Mouse (Mus musculus) liver, embryonic 13.5 days (tissue): ENCODE data around the gene Ppp5c. TPM values are rescaled to one million over a fixed set of nuclear protein-coding genes. Genes with fewer than 3 reads are reported as not detected.

Experiments
- ATAC-seq: fragments of 200-750 bp; cut with Nextera tagmentation; 2 replicates; pipeline ENCODE4 v1.8.0; 2017; ENCODE audit warnings: low read depth, mild to moderate bottlenecking, moderate number of reproducible peaks, moderate library complexity
- DNase-seq: peaks from one replicate; pipeline ENCODE4 v3.0.0; 2022
- H3K27ac ChIP-seq: fragments of 300-500 bp; sonication (generic); 2 replicates; pipeline ENCODE4 v1.5.1; 2015; ENCODE audit warnings: moderate library complexity, mild to moderate bottlenecking, inconsistent platforms
- H3K27me3 ChIP-seq: fragments of 300-500 bp; sonication (generic); 2 replicates; pipeline ENCODE4 v1.6.1; 2015; ENCODE audit warnings: mild to moderate bottlenecking, inconsistent platforms
- H3K36me3 ChIP-seq: fragments of 300-500 bp; sonication (generic); 2 replicates; pipeline ENCODE4 v1.6.1; 2015; ENCODE audit warnings: mild to moderate bottlenecking, inconsistent platforms
- H3K4me1 ChIP-seq: fragments of 300-500 bp; sonication (generic); replicated peaks from 2 replicates; pipeline ENCODE4 v1.6.1; 2015; ENCODE audit warnings: inconsistent platforms
- H3K4me2 ChIP-seq: fragments of 300-500 bp; sonication (generic); 2 replicates; pipeline ENCODE4 v1.6.1; 2015; ENCODE audit warnings: inconsistent platforms, mild to moderate bottlenecking, moderate library complexity
- H3K4me3 ChIP-seq: fragments of 300-500 bp; sonication (generic); replicated peaks from 2 replicates; pipeline ENCODE4 v1.5.1; 2015; ENCODE audit warnings: mild to moderate bottlenecking, inconsistent platforms
- H3K9ac ChIP-seq: fragments of 300-500 bp; sonication (generic); 2 replicates; pipeline ENCODE4 v1.6.1; 2015; ENCODE audit warnings: mild to moderate bottlenecking, inconsistent platforms
- H3K9me3 ChIP-seq: fragments of 300-500 bp; sonication (generic); replicated peaks from 2 replicates; pipeline ENCODE4 v1.6.1; 2016; ENCODE audit warnings: inconsistent platforms
- WGBS: fragments of 180-500 bp; shearing (Covaris S2); methylation state at CpG from one replicate; pipeline ENCODE4 v1.1.7; 2015; ENCODE audit not compliant: insufficient replicate concordance; 5-methylcytosine and 5-hydroxymethylcytosine counted together
- polyA plus RNA-seq: library from polyadenylated mRNA; unstranded; fragments of >200 nt; fragmentation: Nextera tagmentation; extraction: Ambion mirVana; gene quantifications from 2 replicates; pipeline ENCODE4 v1.2.1, GENCODE M21; 2015

Ppp5c gene
- polyA plus RNA-seq, 1 experiment from 2014 or later: 54.0 TPM

DNA sequence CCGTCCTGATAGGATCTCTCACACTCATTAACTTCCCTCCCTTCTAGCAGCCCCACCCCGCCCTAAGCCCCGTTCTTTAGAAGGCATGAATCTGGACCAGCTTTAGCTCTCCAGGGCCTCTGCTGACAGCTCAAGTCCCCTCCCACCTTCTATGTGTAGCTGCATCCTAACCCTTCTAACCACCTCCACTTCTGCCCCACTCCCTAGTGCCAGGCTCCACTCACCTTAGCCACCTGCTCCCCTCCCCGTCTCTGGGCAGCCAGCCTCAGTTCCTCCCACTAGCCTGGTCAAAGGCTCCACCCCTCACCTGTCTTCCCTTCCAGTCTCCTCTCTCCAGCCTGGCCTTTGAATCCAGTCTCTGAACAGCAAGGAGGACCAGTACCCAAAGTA is 2.2 kb downstream of the Ppp5c start:
- H3K27ac ChIP-seq: peak overlapping the region; percentile 56
- H3K4me2 ChIP-seq: peak overlapping the region; percentile 81
- ATAC-seq: no peak
- peaks cover 45% of the 10 kb centered on the region for H3K36me3 ChIP-seq
- H3K4me3 ChIP-seq: peak overlapping the region; percentile 94
- DNase-seq: no peak
- H3K4me1 ChIP-seq: peaks cover 74% of the 10 kb centered on the region
- 17% methylated on average over 4 of the region's 4 CpGs for WGBS
- H3K9ac ChIP-seq: peak overlapping the region; percentile 93; the same call in 1 of the 2 replicates
- no peaks in the 10 kb centered on the region for H3K27me3 ChIP-seq
- H3K9me3 ChIP-seq: no peaks in the 10 kb centered on the region

- ATAC-seq (no peak), DNase-seq (no peak)
- peaks cover 79% of the 10 kb centered on the region for H3K4me1 ChIP-seq
- no peaks in the 10 kb centered on the region for H3K9me3 ChIP-seq
- peak overlapping the region; percentile 56 for H3K27ac ChIP-seq
- no peaks in the 10 kb centered on the region for H3K27me3 ChIP-seq
- H3K36me3 ChIP-seq: peaks cover 51% of the 10 kb centered on the region
- peak overlapping the region; percentile 94; the same call in 1 of the 2 replicates for H3K4me3 ChIP-seq
- H3K9ac ChIP-seq: peak overlapping the region; percentile 93; the same call in 1 of the 2 replicates
- H3K4me2 ChIP-seq: peak overlapping the region; percentile 81
- WGBS: 56% methylated on average over 10 of the region's 10 CpGs
These were observed 2.8 kb downstream of the Ppp5c start for GRCm38 (mm10) chr7:17024814-17025504.

- Histone ChIP-seq H3K4me1 (peaks cover 86% of the 10 kb centered on the region), H3K9me3 (no peaks in the 10 kb centered on the region), H3K9ac (peak overlapping the region; percentile 1; the same call in 1 of the 2 replicates), H3K36me3 (peaks cover 59% of the 10 kb centered on the region), H3K4me3 (0 out of 2 replicates have a peak overlapping the region, but pooled peaks have one; percentile 1), H3K4me2 (peak overlapping the region; percentile 81), H3K27ac (peak overlapping the region; percentile 56), H3K27me3 (no peaks in the 10 kb centered on the region)
- ATAC-seq (no peak), DNase-seq (no peak)
- 74% methylated on average over 6 of the region's 6 CpGs for WGBS
These were observed 3.6 kb downstream of the Ppp5c start for GRCm38 (mm10) chr7:17024141-17024540.

GRCm38 (mm10) chr7:17023701-17024100 is 4.0 kb downstream of the Ppp5c start:
- Histone ChIP-seq H3K9ac (peak overlapping the region; percentile 1; the same call in 1 of the 2 replicates), H3K27ac (peak overlapping the region; percentile 56), H3K9me3 (no peaks in the 10 kb centered on the region), H3K27me3 (no peaks in the 10 kb centered on the region), H3K4me1 (peaks cover 82% of the 10 kb centered on the region), H3K4me2 (peak overlapping the region; percentile 81), H3K4me3 (no peak overlapping the region), H3K36me3 (peaks cover 63% of the 10 kb centered on the region)
- no peak for ATAC-seq
- 47% methylated on average over 4 of the region's 4 CpGs for WGBS
- DNase-seq: no peak

GRCm38 (mm10) chr7:17022176-17022575 is 5.5 kb downstream of the Ppp5c start:
- ATAC-seq: no peak
- Histone ChIP-seq H3K36me3 (peaks cover 75% of the 10 kb centered on the region), H3K9me3 (no peaks in the 10 kb centered on the region), H3K9ac (no peak overlapping the region), H3K27ac (no peak overlapping the region), H3K4me1 (peaks cover 85% of the 10 kb centered on the region), H3K4me2 (no peak overlapping the region), H3K4me3 (no peak overlapping the region), H3K27me3 (no peaks in the 10 kb centered on the region)
- no peak for DNase-seq
- WGBS: 89% methylated on average over 15 of the region's 15 CpGs

- Histone ChIP-seq H3K9ac (no peak overlapping the region), H3K4me2 (no peak overlapping the region), H3K4me3 (no peak overlapping the region), H3K9me3 (no peaks in the 10 kb centered on the region), H3K36me3 (peaks cover 93% of the 10 kb centered on the region), H3K27ac (no peak overlapping the region), H3K27me3 (no peaks in the 10 kb centered on the region), H3K4me1 (peaks cover 64% of the 10 kb centered on the region)
- 61% methylated on average over 7 of the region's 7 CpGs for WGBS
- no peak for ATAC-seq
- DNase-seq: no peak
These were observed 8.1 kb downstream of the Ppp5c start for GRCm38 (mm10) chr7:17019426-17020166.

DNA sequence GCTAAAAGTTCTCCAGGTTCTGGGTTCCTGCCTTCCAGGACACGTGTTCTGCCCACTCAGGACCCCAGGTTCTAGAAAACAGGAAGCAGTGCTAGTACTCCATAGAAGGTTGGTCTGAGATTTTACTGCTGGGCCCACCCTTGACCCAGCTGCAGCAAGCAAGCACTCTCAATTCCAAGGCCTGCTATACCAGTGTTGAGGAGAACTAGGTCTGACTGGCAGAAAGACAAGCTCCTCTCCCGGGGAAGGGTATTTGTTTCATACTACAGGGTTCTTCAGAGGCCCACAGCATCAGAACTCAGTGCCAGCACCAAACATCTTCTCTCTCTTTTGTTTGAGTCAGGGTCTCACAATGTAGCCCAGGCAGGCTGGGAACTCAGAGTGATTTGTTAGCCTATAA is 9.8 kb downstream of the Ppp5c start:
- no peak for DNase-seq
- Histone ChIP-seq H3K27ac (peak overlapping the region; percentile 55), H3K4me1 (peaks cover 47% of the 10 kb centered on the region), H3K27me3 (no peaks in the 10 kb centered on the region), H3K36me3 (peaks cover 96% of the 10 kb centered on the region), H3K9ac (no peak overlapping the region), H3K9me3 (no peaks in the 10 kb centered on the region), H3K4me2 (no peak overlapping the region), H3K4me3 (no peak overlapping the region)
- no peak for ATAC-seq
- 66% methylated on average over 2 of the region's 2 CpGs for WGBS

DNA sequence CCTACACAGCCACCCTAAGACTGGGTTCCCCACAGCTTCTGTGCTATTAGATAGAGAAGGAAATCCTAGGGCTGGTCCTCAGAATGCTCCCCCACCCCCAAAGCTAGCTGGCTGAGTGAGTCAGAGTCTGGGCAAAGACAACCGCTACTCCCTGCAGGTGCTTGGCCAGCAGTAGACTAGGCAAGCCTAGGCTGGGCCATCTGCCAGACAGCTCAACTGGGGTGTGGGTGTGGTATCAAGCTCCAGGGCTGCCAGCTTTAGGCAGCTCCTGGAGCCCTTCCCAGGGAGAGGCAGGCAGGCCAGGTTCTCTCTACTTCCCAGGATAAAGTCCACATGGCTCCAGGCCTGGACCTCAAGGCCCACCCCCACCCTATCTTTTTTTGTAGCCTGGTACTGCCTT is 10.7 kb downstream of the Ppp5c start:
- Histone ChIP-seq H3K4me1 (peaks cover 43% of the 10 kb centered on the region), H3K36me3 (peaks cover 96% of the 10 kb centered on the region), H3K4me3 (no peak overlapping the region), H3K27ac (peak overlapping the region; percentile 43; the same call in 1 of the 2 replicates), H3K9me3 (no peaks in the 10 kb centered on the region), H3K27me3 (no peaks in the 10 kb centered on the region), H3K4me2 (no peak overlapping the region), H3K9ac (no peak overlapping the region)
- ATAC-seq: peak; percentile 77
- no peak for DNase-seq
- WGBS: 85% methylated on average over 1 of the region's 1 CpGs

GRCm38 (mm10) chr7:17015381-17015780 is 12.3 kb downstream of the Ppp5c start:
- ATAC-seq: no peak
- 89% methylated on average over 6 of the region's 6 CpGs for WGBS

GRCm38 (mm10) chr7:17011909-17012590 is 15.7 kb downstream of the Ppp5c start:
- ATAC-seq (no peak), DNase-seq (no peak)
- WGBS: 77% methylated on average over 7 of the region's 7 CpGs
- no peaks in the 10 kb centered on the region for H3K27me3 ChIP-seq
- H3K36me3 ChIP-seq: peaks cover 99% of the 10 kb centered on the region
- H3K27ac ChIP-seq: no peak overlapping the region
- H3K9ac ChIP-seq: no peak overlapping the region
- no peak overlapping the region for H3K4me3 ChIP-seq
- no peak overlapping the region for H3K4me2 ChIP-seq
- H3K4me1 ChIP-seq: peaks cover 9% of the 10 kb centered on the region
- H3K9me3 ChIP-seq: no peaks in the 10 kb centered on the region

More at GRCm38 (mm10) chr7:17015381-17015780, 12.3 kb downstream of the Ppp5c start:
- H3K4me3 ChIP-seq: no peak overlapping the region
- H3K27ac ChIP-seq: no peak overlapping the region
- H3K4me1 ChIP-seq: peaks cover 29% of the 10 kb centered on the region
- no peak overlapping the region for H3K9ac ChIP-seq
- no peak for DNase-seq
- no peaks in the 10 kb centered on the region for H3K27me3 ChIP-seq
- peaks cover 95% of the 10 kb centered on the region for H3K36me3 ChIP-seq
- no peaks in the 10 kb centered on the region for H3K9me3 ChIP-seq
- no peak overlapping the region for H3K4me2 ChIP-seq

- H3K27me3 ChIP-seq: no peaks in the 10 kb centered on the region
- H3K4me1 ChIP-seq: peaks cover 9% of the 10 kb centered on the region; the same call in 1 of the 2 replicates
- H3K27ac ChIP-seq: no peak overlapping the region
- H3K36me3 ChIP-seq: peaks cover 99% of the 10 kb centered on the region
- DNase-seq: no peak
- no peaks in the 10 kb centered on the region for H3K9me3 ChIP-seq
- H3K4me3 ChIP-seq: no peak overlapping the region
- no peak for ATAC-seq
- 79% methylated on average over 5 of the region's 5 CpGs for WGBS
- H3K9ac ChIP-seq: no peak overlapping the region
- no peak overlapping the region for H3K4me2 ChIP-seq
These were observed 17.7 kb downstream of the Ppp5c start for GRCm38 (mm10) chr7:17010010-17010347.
